Mouse (Mus musculus) midbrain, embryonic 15.5 days (tissue): ENCODE measurements around the gene Gmppb. TPM values are rescaled to one million over a fixed set of nuclear protein-coding genes. Genes with fewer than 3 reads are reported as not detected.

Experiments used
- ATAC-seq: fragments of 200-750 bp; cut with Nextera tagmentation; replicated peaks from 2 replicates; pipeline ENCODE4 v1.8.0; 2017; ENCODE audit warnings: moderate TSS enrichment
- H3K27ac ChIP-seq: fragments of 300-500 bp; sonication (generic); 2 replicates; pipeline ENCODE4 v1.5.1; 2015; ENCODE audit warnings: mild to moderate bottlenecking, inconsistent platforms
- H3K27me3 ChIP-seq: fragments of 300-500 bp; sonication (generic); replicated peaks from 2 replicates; pipeline ENCODE4 v1.6.1; 2015; ENCODE audit warnings: inconsistent platforms
- H3K36me3 ChIP-seq: fragments of 300-500 bp; sonication (generic); replicated peaks from 2 replicates; pipeline ENCODE4 v1.6.1; 2015; ENCODE audit warnings: inconsistent platforms
- H3K4me1 ChIP-seq: fragments of 300-500 bp; sonication (generic); 2 replicates; pipeline ENCODE4 v1.6.1; 2015; ENCODE audit warnings: inconsistent platforms
- H3K4me2 ChIP-seq: fragments of 300-500 bp; sonication (generic); 2 replicates; pipeline ENCODE4 v1.6.1; 2015; ENCODE audit warnings: inconsistent platforms, mild to moderate bottlenecking, moderate library complexity
- H3K4me3 ChIP-seq: fragments of 300-500 bp; sonication (generic); 2 replicates; pipeline ENCODE4 v1.5.1; 2015; ENCODE audit warnings: mild to moderate bottlenecking, inconsistent platforms
- H3K9ac ChIP-seq: fragments of 300-500 bp; sonication (generic); 2 replicates; pipeline ENCODE4 v1.6.1; 2015; ENCODE audit warnings: mild to moderate bottlenecking, inconsistent platforms
- H3K9me3 ChIP-seq: fragments of 300-500 bp; sonication (generic); 2 replicates; pipeline ENCODE4 v1.6.1; 2016; ENCODE audit warnings: inconsistent platforms
- WGBS: fragments of 180-500 bp; shearing (Covaris S2); methylation state at CpG from one replicate; pipeline ENCODE4 v1.1.7; 2015; ENCODE audit warnings: mixed read lengths; 5-methylcytosine and 5-hydroxymethylcytosine counted together
- microRNA-seq: library from miRNA; unstranded; fragments of <30 nt; microRNA quantifications from one replicate; pipeline ENCODE4, GENCODE M21; 2016
- polyA plus RNA-seq: library from polyadenylated mRNA; unstranded; fragments of >200 nt; fragmentation: Nextera tagmentation; extraction: Ambion mirVana; gene quantifications from 2 replicates; pipeline ENCODE4 v1.2.1, GENCODE M21; 2015

Gmppb gene
- polyA plus RNA-seq, 1 experiment from 2014 or later = 19.6 TPM

- peaks cover 41% of the 10 kb centered on the region for H3K36me3 ChIP-seq
- no peak overlapping the region for H3K4me3 ChIP-seq
- 93% methylated on average over 7 of the region's 7 CpGs for WGBS
- no peaks in the 10 kb centered on the region for H3K27me3 ChIP-seq
- no peak for ATAC-seq
- no peaks in the 10 kb centered on the region for H3K9me3 ChIP-seq
- no peak overlapping the region for H3K27ac ChIP-seq
- no peak overlapping the region for H3K4me2 ChIP-seq
- no peak overlapping the region for H3K9ac ChIP-seq
- peaks cover 18% of the 10 kb centered on the region for H3K4me1 ChIP-seq
These were observed 41.6 kb downstream of the Gmppb start for GRCm38 (mm10) chr9:108090611-108091120.

GRCm38 (mm10) chr9:108093586-108093985 is 44.5 kb downstream of the Gmppb start:
- Histone ChIP-seq H3K4me3 (peak overlapping the region; percentile 61), H3K27me3 (no peaks in the 10 kb centered on the region), H3K36me3 (peaks cover 17% of the 10 kb centered on the region), H3K4me2 (peak overlapping the region; percentile 96), H3K27ac (no peak overlapping the region; the same call in 1 of the 2 replicates), H3K9ac (peak overlapping the region; percentile 75), H3K4me1 (peaks cover 20% of the 10 kb centered on the region), H3K9me3 (no peaks in the 10 kb centered on the region)
- ATAC-seq = peak; percentile 12; the same call in 1 of the 2 replicates
- 65% methylated on average over 10 of the region's 10 CpGs for WGBS

GRCm38 (mm10) chr9:108094184-108094941 is 45.3 kb downstream of the Gmppb start, which contains the start of gene Apeh:
Apeh (minus strand) TSS chr9:108094606.
- H3K9me3 ChIP-seq = no peaks in the 10 kb centered on the region
- H3K4me3 ChIP-seq = peak within 1 kb of the TSS; percentile 61
- no peaks in the 10 kb centered on the region for H3K27me3 ChIP-seq
- peak within 1 kb of the TSS; percentile 78 for H3K27ac ChIP-seq
- peak within 1 kb of the TSS; percentile 75 for H3K9ac ChIP-seq
- WGBS = under 1% methylated on average over 51 of the region's 52 CpGs
- peaks cover 20% of the 10 kb centered on the region for H3K4me1 ChIP-seq
- peak; percentile 91 for ATAC-seq
- peak within 1 kb of the TSS; percentile 96 for H3K4me2 ChIP-seq
- H3K36me3 ChIP-seq = peaks cover 19% of the 10 kb centered on the region; the same call in 1 of the 2 replicates

GRCm38 (mm10) chr9:108094998-108095411 is 46.0 kb downstream of the Gmppb start:
- Histone ChIP-seq H3K9me3 (no peaks in the 10 kb centered on the region), H3K4me1 (peaks cover 20% of the 10 kb centered on the region), H3K27me3 (no peaks in the 10 kb centered on the region), H3K36me3 (peaks cover 13% of the 10 kb centered on the region; the same call in 1 of the 2 replicates), H3K9ac (peak overlapping the region; percentile 75), H3K27ac (peak overlapping the region; percentile 78), H3K4me2 (peak overlapping the region; percentile 96), H3K4me3 (peak overlapping the region; percentile 61)
- ATAC-seq = peak; percentile 22
- under 1% methylated on average over 16 of the region's 16 CpGs for WGBS

GRCm38 (mm10) chr9:108095518-108095917 is 46.5 kb downstream of the Gmppb start:
- no peak overlapping the region for H3K27ac ChIP-seq
- peak overlapping the region; percentile 75; the same call in 1 of the 2 replicates for H3K9ac ChIP-seq
- WGBS = 8% methylated on average over 3 of the region's 3 CpGs
- ATAC-seq = no peak
- H3K9me3 ChIP-seq = no peaks in the 10 kb centered on the region
- no peaks in the 10 kb centered on the region for H3K27me3 ChIP-seq
- H3K4me1 ChIP-seq = peaks cover 20% of the 10 kb centered on the region
- peak overlapping the region; percentile 96 for H3K4me2 ChIP-seq
- peaks cover 8% of the 10 kb centered on the region; the same call in 1 of the 2 replicates for H3K36me3 ChIP-seq
- peak overlapping the region; percentile 61 for H3K4me3 ChIP-seq

GRCm38 (mm10) chr9:108095949-108096712 is 47.1 kb downstream of the Gmppb start:
- H3K9me3 ChIP-seq = no peaks in the 10 kb centered on the region
- no peak for ATAC-seq
- H3K9ac ChIP-seq = no peak overlapping the region
- 63% methylated on average over 10 of the region's 10 CpGs for WGBS
- H3K27ac ChIP-seq = no peak overlapping the region
- peaks cover 8% of the 10 kb centered on the region; the same call in 1 of the 2 replicates for H3K36me3 ChIP-seq
- H3K4me1 ChIP-seq = peaks cover 20% of the 10 kb centered on the region
- peak overlapping the region; percentile 96 for H3K4me2 ChIP-seq
- H3K4me3 ChIP-seq = no peak overlapping the region
- H3K27me3 ChIP-seq = no peaks in the 10 kb centered on the region

- peaks cover 10% of the 10 kb centered on the region for H3K4me1 ChIP-seq
- H3K9ac ChIP-seq = no peak overlapping the region
- no peaks in the 10 kb centered on the region for H3K27me3 ChIP-seq
- H3K27ac ChIP-seq = no peak overlapping the region
- no peak overlapping the region for H3K4me2 ChIP-seq
- 86% methylated on average over 8 of the region's 8 CpGs for WGBS
- H3K4me3 ChIP-seq = no peak overlapping the region
- H3K36me3 ChIP-seq = peaks cover 26% of the 10 kb centered on the region; the same call in 1 of the 2 replicates
- ATAC-seq = no peak
- no peaks in the 10 kb centered on the region for H3K9me3 ChIP-seq
These were observed 50.6 kb downstream of the Gmppb start for GRCm38 (mm10) chr9:108099619-108100018.

Small RNAs within 50 kb of the gene (microRNA-seq; reads per million reads assigned to microRNA genes)
- gene Mir7088 = not detected

Other genes starting within 250 kb of the Gmppb start
- gene Rbm6, start 176.0 kb upstream of the Gmppb start, polyA plus RNA-seq = 99.8 and 120 TPM in 2 replicates
- gene Mon1a, start 161.1 kb upstream of the Gmppb start, polyA plus RNA-seq = 26.0 and 27.7 TPM in 2 replicates
- gene Mst1r, start 142.4 kb upstream of the Gmppb start, polyA plus RNA-seq = 1.7 and 1.9 TPM in 2 replicates
- gene Actl11, start 120.8 kb upstream of the Gmppb start, polyA plus RNA-seq = not detected in 2 replicates
- gene Camkv, start 113.6 kb upstream of the Gmppb start, polyA plus RNA-seq = 66.7 and 67.3 TPM in 2 replicates
- 10.1 and 10.2 TPM in 2 replicates for gene Traip, start 99.1 kb upstream of the Gmppb start, polyA plus RNA-seq
- gene Uba7, start 73.7 kb upstream of the Gmppb start, polyA plus RNA-seq = 5.9 and 6.7 TPM in 2 replicates
- gene Gm20661, start 66.2 kb upstream of the Gmppb start, polyA plus RNA-seq = 0.88 and 1.6 TPM in 2 replicates
- gene Inka1, start 63.4 kb upstream of the Gmppb start, polyA plus RNA-seq = 15.1 and 17.1 TPM in 2 replicates
- gene Cdhr4, start 56.7 kb upstream of the Gmppb start, polyA plus RNA-seq = 1.8 and 2.5 TPM in 2 replicates
- 0.50 and 0.60 TPM in 2 replicates for gene Gm20662, start 52.9 kb upstream of the Gmppb start, polyA plus RNA-seq
- gene Ip6k1, start 46.7 kb upstream of the Gmppb start, polyA plus RNA-seq = 119 and 124 TPM in 2 replicates
- gene Amigo3, start 3.9 kb downstream of the Gmppb start, polyA plus RNA-seq = 3.5 and 3.6 TPM in 2 replicates
- gene Mst1, start 31.2 kb downstream of the Gmppb start, polyA plus RNA-seq = not detected in 2 replicates
- gene Rnf123, start 34.1 kb downstream of the Gmppb start, polyA plus RNA-seq = 54.7 and 55.0 TPM in 2 replicates
- gene Apeh, start 45.4 kb downstream of the Gmppb start, polyA plus RNA-seq = 54.7 and 61.3 TPM in 2 replicates
- 11.1 TPM in 2 replicates for gene Bsn, start 141.1 kb downstream of the Gmppb start, polyA plus RNA-seq
- gene Dag1, start 214.7 kb downstream of the Gmppb start, polyA plus RNA-seq = 69.3 and 75.5 TPM in 2 replicates
- gene Nicn1, start 241.2 kb downstream of the Gmppb start, polyA plus RNA-seq = 129 and 149 TPM in 2 replicates
- gene Amt, start 247.6 kb downstream of the Gmppb start, polyA plus RNA-seq = 28.9 and 32.1 TPM in 2 replicates